Mouse (Mus musculus) C2C12 (cell line): ENCODE data around the gene Dnah8.

ENCODE experiments used
- CTCF ChIP-seq: IDR thresholded peaks from one replicate; pipeline ENCODE4 v1.5.1; 2011; ENCODE audit not compliant: control insufficient read depth, insufficient read depth, insufficient read length
- MAX ChIP-seq: IDR thresholded peaks from one replicate; pipeline ENCODE4 v1.6.1; 2011; ENCODE audit warnings: mild to moderate bottlenecking, control low read depth

DNA sequence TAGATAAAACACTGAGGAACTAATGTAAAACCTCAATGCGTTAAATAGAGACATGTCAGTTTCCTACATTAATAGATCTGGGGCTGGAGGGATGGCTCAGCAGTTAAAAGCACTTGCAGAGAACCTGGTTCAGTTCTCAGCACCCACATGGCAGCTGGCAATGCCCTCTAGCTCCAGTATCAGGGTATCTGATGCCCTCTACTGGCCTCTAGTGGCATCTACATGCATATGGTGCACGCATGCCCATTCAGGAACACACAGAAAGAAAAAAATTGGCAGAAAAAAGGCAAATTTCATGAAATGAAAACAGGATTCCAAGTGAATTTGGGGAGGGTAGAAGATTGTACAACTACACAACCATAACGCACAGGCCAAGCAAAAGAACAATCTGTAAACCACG lies 136.2 kb downstream of the Dnah8 start:
- no peak for TF ChIP-seq CTCF
- no peak for TF ChIP-seq MAX
